Mouse (Mus musculus) T-helper 1 cell (primary cell): ENCODE measurements around the gene Camk1d.

ENCODE experiments used
- in situ Hi-C: fragments of 300-600 bp; cut with MboI, MseI; formaldehyde crosslinking; loops from one replicate; pipeline ENCODE4 v1.15.1; 2025; ENCODE audit warnings: high pct_unique_total_duplicates

The Camk1d gene

GRCm38 (mm10) chr2:5661946-5662345, 52.4 kb downstream of the Camk1d start:
- in situ Hi-C loops, result no loop called here

DNA sequence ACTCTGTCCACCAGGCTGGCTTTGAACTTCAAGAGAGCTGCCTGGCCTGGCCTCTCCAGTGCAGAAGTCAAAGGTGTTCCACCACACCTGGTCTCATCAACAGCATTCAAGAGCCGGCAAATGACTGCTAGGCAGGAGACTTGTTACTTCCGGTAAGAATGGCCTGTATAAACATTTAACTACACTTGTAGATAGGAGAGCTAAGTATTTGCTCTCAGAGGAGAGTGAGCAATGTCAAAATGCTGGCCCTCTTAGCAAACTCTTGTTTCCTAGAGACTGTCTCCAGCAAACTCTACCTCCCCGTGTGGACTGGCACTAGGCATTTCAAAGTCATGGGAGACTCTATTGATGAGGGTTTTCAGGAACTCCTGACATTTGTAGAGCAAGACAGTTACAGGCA, 56.3 kb downstream of the Camk1d start:
- in situ Hi-C loops, result no loop called here

GRCm38 (mm10) chr2:5656326-5656725, 58.0 kb downstream of the Camk1d start:
- in situ Hi-C loops, result no loop called here

- in situ Hi-C loops, result no loop called here
Measured at GRCm38 (mm10) chr2:5652071-5652470, 62.2 kb downstream of the Camk1d start.

- in situ Hi-C loops, result no loop called here
Measured at GRCm38 (mm10) chr2:5651285-5651870, 62.9 kb downstream of the Camk1d start.

- in situ Hi-C loops, result no loop called here
Measured at GRCm38 (mm10) chr2:5649226-5649625, 65.1 kb downstream of the Camk1d start.

- in situ Hi-C loops, result no loop called here
Measured at GRCm38 (mm10) chr2:5648764-5649163, 65.6 kb downstream of the Camk1d start.

GRCm38 (mm10) chr2:5646322-5646721, 68.0 kb downstream of the Camk1d start:
- in situ Hi-C loops, result no loop called here

DNA sequence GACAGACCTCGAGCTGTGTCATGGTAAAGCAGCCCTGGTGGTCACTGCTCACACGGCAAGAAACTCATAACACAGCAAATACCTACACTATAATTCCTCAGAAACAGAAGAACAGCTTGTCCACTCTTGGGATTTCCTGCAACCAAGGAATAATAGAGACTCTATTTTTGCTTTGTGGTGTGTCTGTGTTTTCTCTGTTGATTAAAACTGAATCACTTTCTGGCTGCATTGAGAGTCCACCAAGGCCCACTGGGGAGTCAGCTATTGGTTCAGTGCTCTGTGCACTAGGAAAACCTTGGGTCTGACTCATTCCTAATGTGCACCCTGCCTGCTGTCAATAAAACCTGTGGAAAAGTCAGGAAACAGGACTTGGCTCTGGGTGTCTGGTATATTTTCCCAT, 68.7 kb downstream of the Camk1d start:
- in situ Hi-C loops, result no loop called here

DNA sequence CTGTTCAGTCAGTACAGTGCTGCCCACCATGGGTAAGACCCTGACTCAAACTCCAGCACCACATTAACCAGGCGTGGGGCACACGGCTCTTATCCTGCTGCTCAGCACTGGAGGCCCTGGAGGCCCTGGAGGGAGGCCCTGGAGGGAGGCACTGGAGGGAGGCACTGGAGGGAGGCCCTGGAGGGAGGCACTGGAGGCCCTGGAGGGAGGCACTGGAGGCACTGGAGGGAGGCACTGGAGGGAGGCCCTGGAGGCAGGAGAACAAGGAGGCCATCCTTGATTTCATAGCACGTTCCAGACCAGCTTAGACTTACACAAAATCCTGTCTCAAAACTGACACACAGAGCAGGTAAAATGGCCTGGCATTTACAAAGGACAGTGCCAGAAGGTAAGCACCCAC, 70.4 kb downstream of the Camk1d start:
- in situ Hi-C loops, result no loop called here

- in situ Hi-C loops, result no loop called here
Measured at GRCm38 (mm10) chr2:5643226-5643625, 71.1 kb downstream of the Camk1d start.

- in situ Hi-C loops, result no loop called here
Measured at GRCm38 (mm10) chr2:5642624-5643023, 71.7 kb downstream of the Camk1d start.

- in situ Hi-C loops, result no loop called here
Measured at GRCm38 (mm10) chr2:5641678-5642077, 72.6 kb downstream of the Camk1d start.

- in situ Hi-C loops, result no loop called here
Measured at GRCm38 (mm10) chr2:5640586-5640985, 73.7 kb downstream of the Camk1d start.

DNA sequence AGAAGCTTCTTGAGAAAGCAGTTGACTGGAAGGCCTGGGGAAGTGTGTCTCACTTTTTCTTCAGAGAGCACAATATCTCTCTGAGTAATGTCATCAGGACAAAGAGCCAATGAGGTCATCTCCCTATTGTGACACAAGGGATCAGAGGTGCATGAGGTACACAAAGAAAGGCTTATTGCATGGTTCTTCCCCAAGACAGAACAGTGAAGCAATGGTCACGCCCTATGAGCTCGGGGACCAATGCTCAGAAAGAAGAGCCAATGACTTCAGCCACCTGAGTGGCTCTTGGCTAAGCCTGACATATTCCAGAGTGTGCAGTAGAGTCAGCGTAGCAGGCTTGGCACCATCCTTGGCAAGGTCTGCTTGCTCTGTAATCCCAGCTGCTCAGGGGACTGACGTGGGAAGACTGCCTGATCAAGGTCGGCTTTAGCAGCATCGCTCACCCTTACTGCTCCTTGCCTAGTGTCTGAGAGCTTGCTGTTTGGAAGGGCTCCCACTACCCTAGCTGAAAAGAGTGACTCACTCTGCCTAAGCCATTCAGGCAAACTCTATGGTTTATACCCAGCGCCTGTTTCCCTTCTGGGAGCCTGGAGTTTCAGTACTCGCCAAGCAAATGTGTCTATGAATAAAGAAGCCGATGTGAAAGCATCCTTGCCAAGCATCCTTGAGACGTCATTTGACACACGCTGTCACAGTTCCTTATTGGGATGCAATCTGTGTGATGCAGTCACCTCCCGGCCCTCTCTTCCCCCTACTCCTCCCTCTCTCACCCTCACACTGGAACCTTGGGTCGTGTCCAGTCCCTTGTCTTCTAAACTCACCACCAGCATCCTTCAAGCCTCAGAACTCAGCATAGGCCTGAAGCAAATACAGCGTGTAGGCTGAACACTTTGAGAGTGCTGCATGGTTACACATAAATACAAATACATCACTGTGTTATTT, 77.2 kb downstream of the Camk1d start:
- in situ Hi-C loops, result no loop called here

- in situ Hi-C loops, result no loop called here
Measured at GRCm38 (mm10) chr2:5632355-5632684, 82.0 kb downstream of the Camk1d start.

GRCm38 (mm10) chr2:5631676-5632354, 82.5 kb downstream of the Camk1d start:
- in situ Hi-C loops, result no loop called here

GRCm38 (mm10) chr2:5630710-5631109, 83.6 kb downstream of the Camk1d start:
- in situ Hi-C loops, result no loop called here

GRCm38 (mm10) chr2:5624379-5624778, 89.9 kb downstream of the Camk1d start:
- in situ Hi-C loops, result no loop called here

DNA sequence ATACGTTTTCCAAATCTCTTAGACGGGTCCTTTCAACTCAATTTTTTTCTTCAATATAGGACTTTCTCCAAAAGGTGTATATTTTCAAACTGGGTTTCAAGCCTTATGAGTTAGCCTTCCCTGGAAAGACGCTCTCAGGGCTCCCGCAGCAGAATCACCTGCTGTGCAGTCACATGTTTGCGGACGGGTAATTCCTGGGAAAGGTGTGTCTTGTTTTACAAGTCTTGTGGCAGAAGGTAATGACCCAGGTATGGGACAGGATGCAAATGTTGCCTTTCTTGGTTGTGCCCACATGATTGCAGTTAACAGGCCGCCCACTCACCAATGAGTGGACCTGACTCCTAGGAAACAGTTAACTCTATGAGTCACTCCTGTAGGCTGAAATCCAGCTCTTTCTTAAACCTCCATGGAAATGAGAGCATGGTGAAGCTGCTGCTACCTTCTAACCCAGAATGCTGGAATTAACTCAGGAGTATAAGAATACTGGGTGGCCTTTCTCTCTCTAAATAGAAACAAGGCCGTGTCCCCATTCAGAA, 95.9 kb downstream of the Camk1d start:
- in situ Hi-C loops, result loop anchor here (5.0 kb wide), 1 partner anchor 94 kb away; the partner anchor contains the start of gene Camk1d

GRCm38 (mm10) chr2:5614896-5615295, 99.4 kb downstream of the Camk1d start:
- in situ Hi-C loops, result loop anchor here (5.0 kb wide), 1 partner anchor 97 kb away; the partner anchor contains the start of gene Camk1d

- in situ Hi-C loops, result no loop called here
Measured at GRCm38 (mm10) chr2:5614308-5614705, 100.0 kb downstream of the Camk1d start.
